Mouse (Mus musculus): ENCODE data around the gene Lce1i.
"Not testable (repeated sequence)": the region's sequence is repeated elsewhere in the genome, so short reads cannot be mapped to it uniquely, and the experiment has no call there.

Gene Lce1i

DNA sequence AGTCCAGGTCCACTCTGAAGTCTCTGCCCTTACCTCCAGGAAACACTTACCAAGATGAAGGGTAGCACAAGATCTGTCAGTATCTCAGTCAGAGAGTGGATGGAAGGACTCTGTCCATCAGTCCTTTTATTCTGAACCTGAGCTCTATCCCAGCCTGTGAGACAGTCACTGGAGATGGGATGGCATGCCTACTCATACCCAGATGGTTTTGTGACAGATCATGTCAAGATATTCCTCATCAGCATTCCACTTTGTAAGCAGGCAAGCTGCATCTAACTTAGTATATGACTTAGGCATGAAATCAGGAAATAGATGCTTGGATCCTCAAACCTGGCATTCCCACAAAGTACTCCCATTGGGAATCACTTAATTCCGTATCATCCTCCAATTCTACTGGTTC, at the start of gene Lce1i:
Gene Lce1i, minus strand, starts transcription at position 101 of the 400 bp plus-strand sequence.
- no peak for DNase-seq (ENCODE audit: low spot score)

DNA sequence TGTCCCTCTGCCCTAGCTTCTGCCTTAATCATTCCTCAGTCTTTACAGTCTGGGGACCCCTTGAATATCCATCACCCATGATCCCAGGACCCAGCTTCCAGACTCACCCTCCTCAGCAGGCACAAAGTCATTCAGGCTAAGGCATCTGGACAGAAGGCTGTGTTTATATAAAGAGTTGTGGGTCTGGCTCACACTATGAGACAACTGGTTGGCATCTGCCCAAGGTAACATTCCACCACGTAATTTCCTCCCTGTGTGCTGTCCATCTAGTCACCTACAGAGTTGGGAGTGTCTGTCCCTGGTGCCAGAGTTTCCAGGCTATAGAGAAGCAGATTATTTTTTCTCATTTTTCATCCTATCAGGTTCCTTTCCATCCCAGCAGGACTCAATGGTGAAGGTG, 48.4 kb upstream of the Lce1i start, which contains the start of gene Kprp:
Gene Kprp, minus strand, starts transcription at position 140 of the 400 bp plus-strand sequence.
- no peak for DNase-seq (ENCODE audit: low spot score)

DNA sequence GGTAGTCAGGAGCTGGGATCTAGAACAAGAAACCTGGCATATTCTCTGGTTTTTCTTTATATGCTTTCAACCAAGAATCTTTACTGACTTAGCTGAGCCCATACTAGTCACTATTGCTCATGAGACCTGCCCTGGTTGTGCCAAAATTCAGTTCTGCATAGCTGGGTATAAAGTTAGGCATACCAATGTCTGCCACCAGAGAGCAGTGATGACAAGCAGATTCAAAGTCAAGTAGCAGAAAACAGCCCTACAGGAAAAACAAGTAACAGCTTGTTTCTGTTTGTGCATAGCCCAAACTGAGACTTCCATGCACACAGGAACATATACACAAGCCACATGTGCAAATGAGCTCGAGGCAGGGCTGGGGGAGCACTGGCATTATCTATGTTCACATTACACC, 47.1 kb upstream of the Lce1i start:
- no peak for DNase-seq (ENCODE audit: low spot score)

DNA sequence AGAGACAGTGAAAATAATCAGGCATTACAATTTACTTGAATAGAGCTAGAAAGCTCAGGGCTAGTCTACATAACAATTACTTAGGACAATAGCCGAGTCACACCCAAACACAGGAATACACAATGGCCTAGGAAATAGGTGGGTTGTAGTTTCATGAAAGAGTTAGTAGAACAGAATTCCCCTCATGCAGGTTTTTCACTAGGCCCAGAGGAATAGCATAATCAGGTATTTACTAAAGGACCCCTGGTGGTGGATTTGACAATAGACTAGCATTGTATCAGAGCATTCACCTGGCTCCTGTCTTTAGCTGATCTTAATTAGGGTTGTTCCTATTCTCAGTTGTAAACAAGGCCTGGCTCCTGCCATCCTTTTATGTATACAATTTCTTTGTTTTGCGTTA, 37.3 kb upstream of the Lce1i start:
- DNase-seq (ENCODE audit: low spot score): not testable (repeated sequence)

DNA sequence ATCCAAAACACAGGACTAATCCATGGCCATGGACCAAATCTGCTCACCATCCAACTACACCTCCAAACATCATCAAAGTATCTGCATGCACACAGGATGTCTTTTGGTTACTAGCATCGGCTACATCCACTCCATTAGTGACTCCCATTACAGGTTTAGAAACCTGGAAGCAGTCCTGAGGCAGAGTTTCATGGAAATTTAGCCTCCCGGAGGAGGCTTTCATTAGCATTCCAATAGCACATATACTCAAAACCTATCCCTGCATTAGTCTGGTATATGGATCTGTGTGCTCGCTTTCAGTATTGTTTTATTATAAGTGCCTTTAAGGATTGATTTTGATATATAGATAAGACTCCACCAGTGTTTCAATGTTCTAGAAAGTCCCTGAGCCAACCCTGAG, 36.9 kb upstream of the Lce1i start:
- no peak for DNase-seq (ENCODE audit: low spot score)

DNA sequence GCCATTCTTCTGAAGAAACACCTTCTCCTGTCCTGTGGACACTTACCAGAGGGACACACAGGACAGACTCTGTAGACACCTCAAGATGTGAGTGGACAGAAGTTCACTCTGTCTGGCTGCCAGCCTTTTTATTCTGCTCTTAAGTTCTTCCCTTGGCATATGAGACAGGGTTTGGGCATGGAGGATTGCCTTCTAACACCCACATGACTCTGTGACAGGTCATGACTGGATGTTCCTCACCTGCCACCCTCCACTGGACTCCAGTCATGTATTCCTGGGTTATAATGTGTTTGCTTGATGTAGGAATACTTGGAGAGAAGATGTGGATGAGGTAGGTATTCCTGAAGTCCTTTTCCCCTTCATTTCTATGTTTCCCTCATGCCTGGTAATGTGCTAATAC, 29.1 kb upstream of the Lce1i start, which contains the start of gene Lce1k:
Gene Lce1k, minus strand, starts transcription at position 101 of the 400 bp plus-strand sequence.
- DNase-seq (ENCODE audit: low spot score): no peak

DNA sequence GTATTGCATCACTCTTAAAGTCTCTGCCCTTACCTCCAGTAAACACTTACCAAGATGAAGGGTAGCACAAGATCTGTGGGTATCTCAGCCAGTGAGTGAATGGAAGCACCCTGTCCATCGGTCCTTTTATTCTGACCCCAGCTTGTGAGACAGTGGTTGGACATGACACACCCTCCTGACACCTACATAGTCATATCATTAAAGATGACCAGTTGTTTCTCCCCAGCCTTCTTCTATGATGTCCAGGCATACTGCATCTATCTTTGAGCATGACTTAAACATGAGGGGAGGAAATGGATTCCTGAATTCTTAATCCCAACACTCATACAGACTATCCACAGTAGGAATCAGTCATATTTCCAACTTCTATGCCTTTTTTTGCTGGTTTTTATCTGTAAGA, 11.7 kb upstream of the Lce1i start, which contains the start of gene Lce1j:
Gene Lce1j, minus strand, starts transcription at position 101 of the 400 bp plus-strand sequence.
- DNase-seq (ENCODE audit: low spot score): no peak

DNA sequence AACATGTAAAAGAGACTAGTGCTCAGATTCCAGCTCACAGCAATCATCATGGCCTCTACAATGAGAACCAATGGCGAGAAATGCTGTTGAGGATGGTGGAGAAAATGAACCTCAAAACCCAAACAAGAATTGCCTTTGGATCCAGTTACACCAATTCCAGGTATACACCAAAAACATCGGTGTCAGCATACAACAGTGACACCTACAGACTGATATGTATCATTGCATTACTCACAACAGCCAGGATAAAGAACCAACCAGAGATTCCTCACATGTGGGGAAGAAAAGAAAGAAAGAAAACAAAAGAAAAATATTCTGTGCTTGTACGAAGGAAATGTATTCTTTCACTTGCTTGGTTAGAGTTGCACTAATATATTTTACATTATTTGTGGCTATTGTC, 7.1 kb downstream of the Lce1i start:
- DNase-seq (ENCODE audit: low spot score): no peak

DNA sequence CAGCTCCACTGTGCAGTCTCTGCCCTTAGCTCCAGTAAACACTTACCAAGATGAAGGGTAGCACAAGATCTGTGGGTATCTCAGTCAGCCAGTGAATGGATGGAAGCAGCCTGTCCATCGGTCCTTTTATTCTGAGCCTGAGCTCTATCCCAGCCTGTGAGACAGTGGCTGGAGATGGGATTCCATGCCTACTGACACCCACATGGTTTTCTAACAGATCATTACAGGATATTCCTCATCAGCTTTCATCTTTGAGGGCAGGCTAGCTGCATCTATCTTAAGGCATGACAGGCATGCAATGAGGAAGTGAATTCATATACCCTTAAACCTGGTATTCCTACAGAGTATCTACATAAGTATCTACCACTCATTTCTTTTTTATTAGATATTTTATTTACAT, 13.7 kb downstream of the Lce1i start, which contains the start of gene Lce1h:
Gene Lce1h, minus strand, starts transcription at position 101 of the 400 bp plus-strand sequence.
- DNase-seq (ENCODE audit: low spot score): no peak

DNA sequence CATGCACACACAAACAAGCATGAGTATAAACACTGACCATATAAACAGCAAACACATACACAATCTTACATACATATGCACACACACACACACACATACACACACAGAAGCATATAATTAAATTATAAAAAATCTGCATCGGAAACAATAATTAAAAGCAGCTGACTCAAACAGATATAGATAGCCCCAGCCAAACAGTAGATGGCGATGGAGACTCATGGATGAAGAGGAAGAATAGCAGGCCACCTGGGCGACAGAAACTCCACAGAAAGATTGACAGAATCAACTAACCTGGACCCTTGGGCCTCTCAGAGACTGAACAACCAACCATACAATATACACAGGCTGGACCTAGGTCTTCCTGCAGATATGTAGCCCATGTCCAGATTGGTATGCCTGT, 25.5 kb downstream of the Lce1i start:
- DNase-seq (ENCODE audit: low spot score): no peak

DNA sequence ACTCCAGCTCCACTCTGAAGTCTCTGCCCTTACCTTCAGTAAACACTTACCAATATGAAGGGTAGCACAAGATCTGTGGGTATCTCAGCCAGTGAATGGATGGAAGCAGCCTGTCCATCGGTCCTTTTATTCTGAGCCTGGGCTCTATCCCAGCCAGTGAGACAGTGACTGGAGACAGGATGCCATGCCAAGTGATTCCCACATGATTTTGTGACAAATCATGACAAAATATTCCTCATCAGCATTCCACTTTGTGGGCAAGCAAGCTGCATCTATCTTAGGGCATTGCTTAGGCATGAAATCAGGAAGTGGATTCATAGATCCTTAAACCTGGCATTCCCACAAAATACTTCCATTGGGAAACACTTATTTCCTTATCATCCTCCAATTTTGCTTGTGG, 26.5 kb downstream of the Lce1i start, which contains the start of gene Lce1g:
Gene Lce1g, minus strand, starts transcription at position 101 of the 400 bp plus-strand sequence.
- DNase-seq (ENCODE audit: low spot score): no peak

DNA sequence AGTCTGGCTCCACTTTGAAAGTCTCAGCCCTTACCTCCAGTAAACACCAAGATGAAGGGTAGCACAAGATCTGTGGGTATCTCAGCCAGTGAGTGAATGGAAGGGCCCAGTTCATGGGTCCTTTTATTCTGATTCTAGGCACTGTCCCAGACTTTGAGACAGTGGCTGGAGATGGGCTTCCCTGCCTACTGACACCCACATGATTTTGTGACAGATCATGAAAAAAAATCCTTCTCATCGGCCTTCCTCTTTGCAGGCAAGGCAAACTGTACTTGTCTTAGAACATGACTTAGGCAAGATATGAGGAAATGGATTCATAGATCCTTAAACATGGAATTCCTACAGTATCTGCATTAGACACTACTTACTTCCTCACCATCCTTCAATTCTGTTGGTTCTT, 39.7 kb downstream of the Lce1i start, which contains the start of gene Gm38119:
Gene Gm38119, minus strand, starts transcription at position 101 of the 400 bp plus-strand sequence.
- no peak for DNase-seq (ENCODE audit: low spot score)
